Mouse (Mus musculus): ENCODE results near the gene Timm13.

Timm13 gene

GRCm38 (mm10) chr10:80904004-80904693 lies 3.4 kb upstream of the Timm13 start:
- no peak for DNase-seq (ENCODE audit: low read depth)

- DNase-seq (ENCODE audit: low read depth): no peak
Observed at GRCm38 (mm10) chr10:80903282-80903681, 2.5 kb upstream of the Timm13 start.

GRCm38 (mm10) chr10:80902273-80902940 lies 1.6 kb upstream of the Timm13 start:
- DNase-seq (ENCODE audit: low read depth): no peak

- no peak for DNase-seq (ENCODE audit: low read depth)
Observed at GRCm38 (mm10) chr10:80901409-80902272, 872 bp upstream of the Timm13 start.

- no peak for DNase-seq (ENCODE audit: low read depth)
Observed at GRCm38 (mm10) chr10:80899591-80900317, 1.0 kb downstream of the Timm13 start.

GRCm38 (mm10) chr10:80899074-80899473 lies 1.7 kb downstream of the Timm13 start:
- DNase-seq (ENCODE audit: low read depth): no peak

GRCm38 (mm10) chr10:80897861-80898510 lies 2.8 kb downstream of the Timm13 start:
- no peak for DNase-seq (ENCODE audit: low read depth)

- DNase-seq (ENCODE audit: low read depth): no peak
Observed at GRCm38 (mm10) chr10:80896581-80897485, 3.9 kb downstream of the Timm13 start.

- DNase-seq (ENCODE audit: low read depth): no peak
Observed at GRCm38 (mm10) chr10:80895697-80896096, 5.1 kb downstream of the Timm13 start.

- no peak for DNase-seq (ENCODE audit: low read depth)
Observed at GRCm38 (mm10) chr10:80895100-80895499, 5.7 kb downstream of the Timm13 start.

GRCm38 (mm10) chr10:80887181-80887580 lies 13.6 kb downstream of the Timm13 start:
- DNase-seq (ENCODE audit: low read depth): no peak

- DNase-seq (ENCODE audit: low read depth): peak; percentile 48
Observed at GRCm38 (mm10) chr10:80881301-80881700, 19.5 kb downstream of the Timm13 start.

- no peak for DNase-seq (ENCODE audit: low read depth)
Observed at GRCm38 (mm10) chr10:80880901-80881300, 19.9 kb downstream of the Timm13 start.

GRCm38 (mm10) chr10:80880131-80880641 lies 20.6 kb downstream of the Timm13 start:
- DNase-seq (ENCODE audit: low read depth): peak; percentile 76

- DNase-seq (ENCODE audit: low read depth): no peak
Observed at GRCm38 (mm10) chr10:80876594-80876993, 24.2 kb downstream of the Timm13 start.

GRCm38 (mm10) chr10:80876028-80876427 lies 24.7 kb downstream of the Timm13 start:
- no peak for DNase-seq (ENCODE audit: low read depth)

- DNase-seq (ENCODE audit: low read depth): no peak
Observed at GRCm38 (mm10) chr10:80874035-80874434, 26.7 kb downstream of the Timm13 start.

- DNase-seq (ENCODE audit: low read depth): no peak
Observed at GRCm38 (mm10) chr10:80871581-80871980, 29.2 kb downstream of the Timm13 start, which contains the start of gene Tmprss9. TSS of gene Tmprss9 (plus strand) at chr10:80871848.

GRCm38 (mm10) chr10:80870993-80871392 lies 29.8 kb downstream of the Timm13 start:
- DNase-seq (ENCODE audit: low read depth): no peak

- DNase-seq (ENCODE audit: low read depth): no peak
Observed at GRCm38 (mm10) chr10:80864446-80864845, 36.3 kb downstream of the Timm13 start.
